Mouse (Mus musculus): ENCODE data around the gene Pparg. TPM values are rescaled to one million over a fixed set of nuclear protein-coding genes. Genes with fewer than 3 reads are reported as not detected.
A peak's percentile ranks its signal among the peaks of the same experiment; 100 is the strongest.

Pparg gene
- polyA plus RNA-seq, 1 experiment = 12.6 TPM

GRCm38 (mm10) chr6:115462743-115463337 is 102.1 kb downstream of the Pparg start:
- TF ChIP-seq USF1 (IDR thresholded peaks at IDR 0.05; ENCODE audit: low read depth) (no peak), MAX (IDR thresholded peaks at IDR 0.05) (peak; percentile 36), MYOG (IDR thresholded peaks at IDR 0.05; ENCODE audit: control insufficient read depth, extremely low read depth, insufficient read length) (no peak), FOSL1 (IDR thresholded peaks at IDR 0.05; ENCODE audit: insufficient read depth, low read length, poor library complexity, severe bottlenecking) (peak; percentile 73), CTCF (IDR thresholded peaks at IDR 0.05; ENCODE audit: control insufficient read depth, insufficient read depth, insufficient read length) (no peak), MYOD1 (IDR thresholded peaks at IDR 0.05; ENCODE audit: control insufficient read depth, insufficient read length, low read depth) (no peak), CEBPB (IDR thresholded peaks at IDR 0.05; ENCODE audit: low read depth) (peak; percentile 82)
- Histone ChIP-seq H3K27me3 (ENCODE audit: control insufficient read depth, insufficient read depth, insufficient read length) (no peaks in the 10 kb centered on the region), H3ac (ENCODE audit: control insufficient read depth, insufficient read length, low read depth) (no peak overlapping the region), H3K79me2 (ENCODE audit: control insufficient read depth, insufficient read depth) (no peaks in the 10 kb centered on the region), H3K4me3 (ENCODE audit: insufficient read depth, poor library complexity, severe bottlenecking) (no peak overlapping the region), H3K79me3 (ENCODE audit: low read depth) (no peaks in the 10 kb centered on the region), H3K36me3 (ENCODE audit: control insufficient read depth, insufficient read depth) (peaks cover 28% of the 10 kb centered on the region)

- TF ChIP-seq CEBPB (IDR thresholded peaks at IDR 0.05; ENCODE audit: low read depth) (no peak), CTCF (IDR thresholded peaks at IDR 0.05; ENCODE audit: control insufficient read depth, insufficient read depth, insufficient read length) (no peak), MYOD1 (IDR thresholded peaks at IDR 0.05; ENCODE audit: control insufficient read depth, insufficient read length, low read depth) (no peak)
- H3K79me3 ChIP-seq (ENCODE audit: low read depth) = no peaks in the 10 kb centered on the region
- peaks cover 25% of the 10 kb centered on the region for H3K36me3 ChIP-seq (ENCODE audit: control insufficient read depth, insufficient read depth)
- H3K79me2 ChIP-seq (ENCODE audit: control insufficient read depth, insufficient read depth) = no peaks in the 10 kb centered on the region
- H3ac ChIP-seq (ENCODE audit: control insufficient read depth, insufficient read length, low read depth) = no peak overlapping the region
- no peak overlapping the region for H3K4me3 ChIP-seq (ENCODE audit: insufficient read depth, poor library complexity, severe bottlenecking)
- H3K27me3 ChIP-seq (ENCODE audit: control insufficient read depth, insufficient read depth, insufficient read length) = no peaks in the 10 kb centered on the region
These were observed 102.6 kb downstream of the Pparg start for GRCm38 (mm10) chr6:115463338-115463737.

- H3ac ChIP-seq (ENCODE audit: control insufficient read depth, insufficient read length, low read depth) = no peak overlapping the region
- H3K27me3 ChIP-seq (ENCODE audit: control insufficient read depth, insufficient read depth, insufficient read length) = no peaks in the 10 kb centered on the region
- no peak overlapping the region for H3K4me3 ChIP-seq (ENCODE audit: insufficient read depth, poor library complexity, severe bottlenecking)
- H3K79me2 ChIP-seq (ENCODE audit: control insufficient read depth, insufficient read depth) = no peaks in the 10 kb centered on the region
- no peaks in the 10 kb centered on the region for H3K79me3 ChIP-seq (ENCODE audit: low read depth)
- TF ChIP-seq MYOD1 (IDR thresholded peaks at IDR 0.05; ENCODE audit: control insufficient read depth, insufficient read length, low read depth) = no peak
- peaks cover 16% of the 10 kb centered on the region for H3K36me3 ChIP-seq (ENCODE audit: control insufficient read depth, insufficient read depth)
These were observed 103.9 kb downstream of the Pparg start for GRCm38 (mm10) chr6:115464661-115465060.

- TF ChIP-seq USF1 (IDR thresholded peaks at IDR 0.05; ENCODE audit: low read depth) (no peak), CTCF (IDR thresholded peaks at IDR 0.05; ENCODE audit: control insufficient read depth, insufficient read depth, insufficient read length) (no peak)
These were observed 104.7 kb downstream of the Pparg start for GRCm38 (mm10) chr6:115465463-115465862.

GRCm38 (mm10) chr6:115465876-115466275 is 105.1 kb downstream of the Pparg start:
- Histone ChIP-seq H3ac (ENCODE audit: control insufficient read depth, insufficient read length, low read depth) (no peak overlapping the region), H3K27me3 (ENCODE audit: control insufficient read depth, insufficient read depth, insufficient read length) (no peaks in the 10 kb centered on the region), H3K4me3 (ENCODE audit: insufficient read depth, poor library complexity, severe bottlenecking) (no peak overlapping the region), H3K79me3 (ENCODE audit: low read depth) (no peaks in the 10 kb centered on the region), H3K36me3 (ENCODE audit: control insufficient read depth, insufficient read depth) (peaks cover 16% of the 10 kb centered on the region), H3K79me2 (ENCODE audit: control insufficient read depth, insufficient read depth) (no peaks in the 10 kb centered on the region)
- TF ChIP-seq MYOD1 (IDR thresholded peaks at IDR 0.05; ENCODE audit: control insufficient read depth, insufficient read length, low read depth) = no peak
- no peak for TF ChIP-seq MYOG (IDR thresholded peaks at IDR 0.05; ENCODE audit: control insufficient read depth, extremely low read depth, insufficient read length)
- TF ChIP-seq FOSL1 (IDR thresholded peaks at IDR 0.05; ENCODE audit: insufficient read depth, low read length, poor library complexity, severe bottlenecking) = no peak
- TF ChIP-seq CTCF (IDR thresholded peaks at IDR 0.05; ENCODE audit: control insufficient read depth, insufficient read depth, insufficient read length) = no peak
- TF ChIP-seq USF1 (IDR thresholded peaks at IDR 0.05; ENCODE audit: low read depth) = no peak
- no peak for TF ChIP-seq CEBPB (IDR thresholded peaks at IDR 0.05; ENCODE audit: low read depth)
- no peak for TF ChIP-seq MAX (IDR thresholded peaks at IDR 0.05)

More at GRCm38 (mm10) chr6:115465463-115465862, 104.7 kb downstream of the Pparg start:
- no peak overlapping the region for H3ac ChIP-seq (ENCODE audit: control insufficient read depth, insufficient read length, low read depth)
- no peaks in the 10 kb centered on the region for H3K79me2 ChIP-seq (ENCODE audit: control insufficient read depth, insufficient read depth)
- no peaks in the 10 kb centered on the region for H3K79me3 ChIP-seq (ENCODE audit: low read depth)
- no peak overlapping the region for H3K4me3 ChIP-seq (ENCODE audit: insufficient read depth, poor library complexity, severe bottlenecking)
- no peaks in the 10 kb centered on the region for H3K27me3 ChIP-seq (ENCODE audit: control insufficient read depth, insufficient read depth, insufficient read length)
- peaks cover 16% of the 10 kb centered on the region for H3K36me3 ChIP-seq (ENCODE audit: control insufficient read depth, insufficient read depth)

GRCm38 (mm10) chr6:115466601-115467000 is 105.8 kb downstream of the Pparg start:
- Histone ChIP-seq H3K79me2 (ENCODE audit: control insufficient read depth, insufficient read depth) (no peaks in the 10 kb centered on the region), H3ac (ENCODE audit: control insufficient read depth, insufficient read length, low read depth) (no peak overlapping the region), H3K36me3 (ENCODE audit: control insufficient read depth, insufficient read depth) (peaks cover 13% of the 10 kb centered on the region), H3K4me3 (ENCODE audit: insufficient read depth, poor library complexity, severe bottlenecking) (no peak overlapping the region), H3K27me3 (ENCODE audit: control insufficient read depth, insufficient read depth, insufficient read length) (no peaks in the 10 kb centered on the region), H3K79me3 (ENCODE audit: low read depth) (no peaks in the 10 kb centered on the region)
- TF ChIP-seq CTCF (IDR thresholded peaks at IDR 0.05; ENCODE audit: control insufficient read depth, insufficient read depth, insufficient read length) = no peak
- no peak for TF ChIP-seq MYOD1 (IDR thresholded peaks at IDR 0.05; ENCODE audit: control insufficient read depth, insufficient read length, low read depth)
- no peak for TF ChIP-seq USF1 (IDR thresholded peaks at IDR 0.05; ENCODE audit: low read depth)
- TF ChIP-seq MYOG (IDR thresholded peaks at IDR 0.05; ENCODE audit: control insufficient read depth, extremely low read depth, insufficient read length) = no peak
- no peak for TF ChIP-seq CEBPB (IDR thresholded peaks at IDR 0.05; ENCODE audit: low read depth)
